Mouse (Mus musculus) urinary bladder, postnatal 0 days (tissue): ENCODE results near the gene Usp13. TPM values are rescaled to one million over a fixed set of nuclear protein-coding genes. Genes with fewer than 3 reads are reported as not detected.

ENCODE experiments used
- polyA plus RNA-seq: library from polyadenylated mRNA; unstranded; fragments of >200 nt; fragmentation: Nextera tagmentation; extraction: Ambion mirVana; gene quantifications from 2 replicates; pipeline ENCODE4 v1.2.1, GENCODE M21; 2015

Gene Usp13
- polyA plus RNA-seq: 2.4 and 3.0 TPM in 2 replicates

DNA sequence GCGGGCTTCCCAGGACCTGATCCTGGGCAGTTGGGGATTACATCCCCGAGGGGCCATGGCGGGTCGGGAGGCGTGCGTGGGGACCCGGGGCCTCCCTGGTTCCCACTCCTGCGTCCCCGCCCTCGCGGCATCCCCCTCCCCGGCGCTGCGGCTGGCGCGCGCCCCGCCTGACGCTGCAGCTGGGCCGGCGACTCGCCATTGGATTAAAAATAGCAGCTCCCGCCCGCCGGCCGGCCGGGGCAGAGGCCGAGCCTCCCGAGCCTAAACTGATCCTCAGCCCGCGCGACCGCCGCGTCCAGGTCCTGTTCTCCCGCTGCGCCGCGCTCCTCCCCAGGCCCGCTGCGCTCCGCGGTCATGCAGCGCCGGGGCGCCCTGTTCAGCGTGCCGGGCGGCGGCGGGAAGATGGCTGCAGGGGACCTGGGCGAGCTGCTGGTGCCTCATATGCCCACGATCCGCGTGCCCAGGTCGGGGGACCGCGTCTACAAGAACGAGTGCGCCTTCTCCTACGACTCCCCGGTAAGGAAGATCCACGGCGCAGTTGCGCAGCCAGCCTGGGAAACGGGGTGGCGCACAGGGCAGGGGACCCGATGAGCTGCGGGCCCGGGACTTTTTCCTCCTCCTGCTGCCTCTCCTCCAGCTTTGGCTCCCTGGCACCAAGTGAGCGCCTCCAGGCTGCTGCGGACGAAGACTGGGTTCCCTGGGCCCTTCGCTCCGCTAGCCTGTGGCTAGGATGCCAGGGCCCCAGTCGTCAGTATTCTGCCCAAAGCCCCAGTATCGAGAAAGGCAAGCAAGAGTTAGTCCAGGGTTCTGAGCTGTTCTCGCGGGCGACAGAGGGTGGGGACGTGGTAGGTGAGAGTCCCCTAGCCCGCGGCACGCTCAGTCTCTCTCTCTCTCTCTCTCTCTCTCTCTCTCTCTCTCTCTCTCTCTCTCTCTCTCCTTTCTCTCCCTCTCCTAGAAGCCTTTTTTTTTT, at the start of gene Usp13:
Gene Usp13 (plus strand): TSS at position 190 of the 970 bp plus-strand sequence.

Other genes starting within 250 kb of the Usp13 start
- 50.3 and 51.5 TPM in 2 replicates for gene Gnb4, start 201.0 kb upstream of the Usp13 start, polyA plus RNA-seq
- 51.9 and 58.5 TPM in 2 replicates for gene Actl6a, start 111.2 kb upstream of the Usp13 start, polyA plus RNA-seq
- gene Ndufb5, start 80.6 kb upstream of the Usp13 start, polyA plus RNA-seq: 303 and 315 TPM in 2 replicates
- gene Mrpl47, start 79.9 kb upstream of the Usp13 start, polyA plus RNA-seq: 17.6 and 18.9 TPM in 2 replicates